Mouse (Mus musculus) liver, embryonic 16.5 days (tissue): ENCODE measurements around the gene Dnm1l. TPM values are rescaled to one million over a fixed set of nuclear protein-coding genes. Genes with fewer than 3 reads are reported as not detected.

Experiments
- ATAC-seq: fragments of 200-750 bp; cut with Nextera tagmentation; 2 replicates; pipeline ENCODE4 v1.8.0; 2017; ENCODE audit warnings: low read depth, mild to moderate bottlenecking, moderate number of reproducible peaks, moderate library complexity
- H3K27ac ChIP-seq: fragments of 300-500 bp; sonication (generic); 2 replicates; pipeline ENCODE4 v1.5.1; 2014; ENCODE audit warnings: mild to moderate bottlenecking, low read length
- H3K27me3 ChIP-seq: fragments of 300-500 bp; sonication (generic); 2 replicates; pipeline ENCODE4 v1.6.1; 2014; ENCODE audit warnings: low read depth, low read length, mixed read lengths; ENCODE audit not compliant: control insufficient read depth, insufficient read depth
- H3K36me3 ChIP-seq: fragments of 300-500 bp; sonication (generic); 2 replicates; pipeline ENCODE4 v1.6.1; 2014; ENCODE audit warnings: mild to moderate bottlenecking; ENCODE audit not compliant: control insufficient read depth, insufficient read depth
- H3K4me1 ChIP-seq: fragments of 300-500 bp; sonication (generic); 2 replicates; pipeline ENCODE4 v1.6.1; 2014; ENCODE audit warnings: low read depth, low read length, mixed read lengths; ENCODE audit not compliant: control insufficient read depth
- H3K4me2 ChIP-seq: fragments of 300-500 bp; sonication (generic); 2 replicates; pipeline ENCODE4 v1.6.1; 2014; ENCODE audit warnings: low read depth, low read length, mixed read lengths
- H3K4me3 ChIP-seq: fragments of 300-500 bp; sonication (generic); 2 replicates; pipeline ENCODE4 v1.5.1; 2014; ENCODE audit warnings: low read depth, mild to moderate bottlenecking, low read length
- H3K9ac ChIP-seq: fragments of 300-500 bp; sonication (generic); 2 replicates; pipeline ENCODE4 v1.6.1; 2014; ENCODE audit warnings: low read depth, low read length
- H3K9me3 ChIP-seq: fragments of 300-500 bp; sonication (generic); replicated peaks from 2 replicates; pipeline ENCODE4 v1.6.1; 2016; ENCODE audit warnings: low read length; ENCODE audit not compliant: control insufficient read depth
- WGBS: fragments of 180-500 bp; shearing (Covaris S2); extraction: QIAGEN DNeasy Blood & Tissue Kit; methylation state at CpG from one replicate; pipeline ENCODE4 v1.1.7; 2014; ENCODE audit not compliant: insufficient replicate concordance; 5-methylcytosine and 5-hydroxymethylcytosine counted together
- polyA plus RNA-seq: library from polyadenylated mRNA; unstranded; fragments of >200 nt; fragmentation: Nextera tagmentation; extraction: Ambion mirVana; gene quantifications from 2 replicates; pipeline ENCODE4 v1.2.1, GENCODE M21; 2015

The Dnm1l gene
- polyA plus RNA-seq, 1 experiment from 2014 or later = 20.6 TPM

GRCm38 (mm10) chr16:16302369-16303137, 56.2 kb downstream of the Dnm1l start, which contains the start of gene Yars2:
TSS of gene Yars2 (plus strand) at chr16:16302965.
- WGBS = under 1% methylated on average over 50 of the region's 50 CpGs
- peak; percentile 99 for ATAC-seq
- peaks cover 4% of the 10 kb centered on the region; the same call in 1 of the 2 replicates for H3K36me3 ChIP-seq
- peak within 1 kb of the TSS; percentile 95 for H3K4me2 ChIP-seq
- no peaks in the 10 kb centered on the region for H3K9me3 ChIP-seq
- H3K4me3 ChIP-seq = peak within 1 kb of the TSS; percentile 93
- peak within 1 kb of the TSS; percentile 84 for H3K9ac ChIP-seq
- H3K27ac ChIP-seq = peak within 1 kb of the TSS; percentile 85
- H3K4me1 ChIP-seq = peaks cover 10% of the 10 kb centered on the region
- no peaks in the 10 kb centered on the region for H3K27me3 ChIP-seq

DNA sequence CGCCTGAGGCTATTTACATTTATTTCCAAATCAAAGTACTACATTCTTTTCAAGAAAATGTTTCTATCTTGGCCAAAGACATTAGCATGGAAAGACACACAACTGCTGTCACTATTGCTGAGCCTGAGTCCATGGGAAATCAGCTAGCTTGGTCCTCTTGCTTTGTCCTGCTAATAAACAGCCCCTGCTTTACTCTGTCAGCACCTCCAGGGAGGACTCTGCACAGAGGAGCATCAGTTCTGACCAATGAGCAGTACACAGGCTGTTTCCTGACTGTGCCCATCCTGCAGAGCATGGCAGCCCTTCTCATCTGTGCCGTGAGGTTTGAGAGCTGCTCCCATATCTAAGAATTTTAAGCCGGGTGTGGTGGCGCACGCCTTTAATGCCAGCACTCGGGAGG, 85.0 kb downstream of the Dnm1l start:
- Histone ChIP-seq H3K27ac (no peak overlapping the region), H3K27me3 (no peaks in the 10 kb centered on the region), H3K4me2 (no peak overlapping the region), H3K4me1 (no peaks in the 10 kb centered on the region), H3K9me3 (no peaks in the 10 kb centered on the region), H3K4me3 (no peak overlapping the region), H3K36me3 (no peaks in the 10 kb centered on the region), H3K9ac (no peak overlapping the region)
- WGBS = 67% methylated on average over 6 of the region's 6 CpGs
- no peak for ATAC-seq

DNA sequence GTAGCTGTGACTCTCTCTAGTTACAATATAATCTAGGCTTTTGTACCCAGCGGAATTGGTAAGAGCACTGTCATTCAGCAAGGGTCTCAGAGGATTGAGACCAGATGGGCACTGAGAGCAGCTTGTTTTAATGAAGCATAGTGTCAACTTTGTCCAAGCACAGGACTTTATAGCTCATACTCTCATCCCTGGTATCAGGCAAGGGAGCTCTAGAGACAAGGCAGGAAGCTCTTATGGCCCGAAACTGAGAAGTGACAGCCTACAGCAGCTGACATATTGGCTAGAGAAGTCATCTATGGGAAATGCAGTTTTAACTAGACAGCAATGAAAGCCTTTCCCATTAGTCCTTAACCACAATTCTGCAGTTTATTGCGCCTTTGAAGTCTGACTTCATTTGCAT, 85.8 kb downstream of the Dnm1l start:
- Histone ChIP-seq H3K36me3 (no peaks in the 10 kb centered on the region), H3K4me2 (no peak overlapping the region), H3K4me3 (no peak overlapping the region), H3K27ac (no peak overlapping the region), H3K27me3 (no peaks in the 10 kb centered on the region), H3K4me1 (no peaks in the 10 kb centered on the region), H3K9ac (no peak overlapping the region), H3K9me3 (no peaks in the 10 kb centered on the region)
- no peak for ATAC-seq
- WGBS = 60% methylated on average over 3 of the region's 3 CpGs

- Histone ChIP-seq H3K27me3 (no peaks in the 10 kb centered on the region), H3K4me1 (no peaks in the 10 kb centered on the region), H3K9ac (no peak overlapping the region), H3K4me2 (no peak overlapping the region), H3K36me3 (no peaks in the 10 kb centered on the region; the same call in 1 of the 2 replicates), H3K4me3 (no peak overlapping the region), H3K9me3 (no peaks in the 10 kb centered on the region), H3K27ac (no peak overlapping the region)
- 74% methylated on average over 3 of the region's 3 CpGs for WGBS
- ATAC-seq = no peak
These were observed 96.3 kb downstream of the Dnm1l start for GRCm38 (mm10) chr16:16262436-16262835.

Other genes starting within 250 kb of the Dnm1l start
- gene Pkp2, start 145.6 kb downstream of the Dnm1l start, polyA plus RNA-seq = 13.3 and 13.4 TPM in 2 replicates
- 19.2 and 19.3 TPM in 2 replicates for gene Yars2, start 56.0 kb downstream of the Dnm1l start, polyA plus RNA-seq
- gene Fgd4, start 241.6 kb upstream of the Dnm1l start, polyA plus RNA-seq = 2.7 TPM in 2 replicates